Mouse (Mus musculus): ENCODE measurements around the gene Wnk2. TPM values are rescaled to one million over a fixed set of nuclear protein-coding genes. Genes with fewer than 3 reads are reported as not detected.
A peak's percentile ranks its signal among the peaks of the same experiment; 100 is the strongest.

Wnk2 gene
- polyA plus RNA-seq, 1 experiment from 2014 or later: 20.8 TPM

GRCm38 (mm10) chr13:49189970-49190870, 42.4 kb upstream of the Wnk2 start:
- Histone ChIP-seq H3K36me3 (ENCODE audit: control insufficient read depth, insufficient read depth, low read length) (no peaks in the 10 kb centered on the region), H3K4me2 (ENCODE audit: low read length) (no peak overlapping the region), H3K4me3 (ENCODE audit: low read depth, low read length) (no peak overlapping the region), H3K27ac (ENCODE audit: low read length) (no peak overlapping the region), H3K4me1 (ENCODE audit: control insufficient read depth, insufficient read depth, low read length) (peaks cover 5% of the 10 kb centered on the region; the same call in 1 of the 2 replicates), H3K9me3 (replicated peaks; ENCODE audit: control insufficient read depth, low read length, poor library complexity, severe bottlenecking) (no peaks in the 10 kb centered on the region), H3K9ac (ENCODE audit: low read depth, low read length) (no peak overlapping the region), H3K27me3 (ENCODE audit: control insufficient read depth, insufficient read depth, low read depth, low read length) (no peaks in the 10 kb centered on the region)
- WGBS: 78% methylated on average over 12 of the region's 12 CpGs
- ATAC-seq: no peak

- no peak overlapping the region for H3K4me3 ChIP-seq (ENCODE audit: low read depth, low read length)
- no peak overlapping the region for H3K4me2 ChIP-seq (ENCODE audit: low read length)
- no peak overlapping the region for H3K27ac ChIP-seq (ENCODE audit: low read length)
- WGBS: 53% methylated on average over 2 of the region's 2 CpGs
- no peak for ATAC-seq
- H3K36me3 ChIP-seq (ENCODE audit: control insufficient read depth, insufficient read depth, low read length): no peaks in the 10 kb centered on the region
- peaks cover 5% of the 10 kb centered on the region; the same call in 1 of the 2 replicates for H3K4me1 ChIP-seq (ENCODE audit: control insufficient read depth, insufficient read depth, low read length)
- no peaks in the 10 kb centered on the region for H3K27me3 ChIP-seq (ENCODE audit: control insufficient read depth, insufficient read depth, low read depth, low read length)
- no peaks in the 10 kb centered on the region for H3K9me3 ChIP-seq (replicated peaks; ENCODE audit: control insufficient read depth, low read length, poor library complexity, severe bottlenecking)
- H3K9ac ChIP-seq (ENCODE audit: low read depth, low read length): no peak overlapping the region
These were observed 41.1 kb upstream of the Wnk2 start for GRCm38 (mm10) chr13:49188966-49189360.

GRCm38 (mm10) chr13:49188219-49188965, 40.6 kb upstream of the Wnk2 start:
- peak overlapping the region; percentile 70 for H3K4me3 ChIP-seq (ENCODE audit: low read depth, low read length)
- peaks cover 5% of the 10 kb centered on the region; the same call in 1 of the 2 replicates for H3K4me1 ChIP-seq (ENCODE audit: control insufficient read depth, insufficient read depth, low read length)
- WGBS: 28% methylated on average over 15 of the region's 15 CpGs
- no peaks in the 10 kb centered on the region for H3K9me3 ChIP-seq (replicated peaks; ENCODE audit: control insufficient read depth, low read length, poor library complexity, severe bottlenecking)
- 0 out of 2 replicates have a peak overlapping the region, but pooled peaks have one; percentile 15 for H3K27ac ChIP-seq (ENCODE audit: low read length)
- peak overlapping the region; percentile 72 for H3K9ac ChIP-seq (ENCODE audit: low read depth, low read length)
- no peaks in the 10 kb centered on the region for H3K27me3 ChIP-seq (ENCODE audit: control insufficient read depth, insufficient read depth, low read depth, low read length)
- peak overlapping the region; percentile 92 for H3K4me2 ChIP-seq (ENCODE audit: low read length)
- ATAC-seq: peak; percentile 0; the same call in 1 of the 2 replicates
- H3K36me3 ChIP-seq (ENCODE audit: control insufficient read depth, insufficient read depth, low read length): no peaks in the 10 kb centered on the region

- Histone ChIP-seq H3K36me3 (ENCODE audit: control insufficient read depth, insufficient read depth, low read length) (no peaks in the 10 kb centered on the region), H3K27me3 (ENCODE audit: control insufficient read depth, insufficient read depth, low read depth, low read length) (no peaks in the 10 kb centered on the region), H3K4me1 (ENCODE audit: control insufficient read depth, insufficient read depth, low read length) (peaks cover 5% of the 10 kb centered on the region; the same call in 1 of the 2 replicates), H3K9ac (ENCODE audit: low read depth, low read length) (peak within 1 kb of the TSS; percentile 72), H3K27ac (ENCODE audit: low read length) (0 out of 2 replicates have a peak within 1 kb of the TSS, but pooled peaks have one; percentile 15), H3K9me3 (replicated peaks; ENCODE audit: control insufficient read depth, low read length, poor library complexity, severe bottlenecking) (no peaks in the 10 kb centered on the region), H3K4me3 (ENCODE audit: low read depth, low read length) (peak within 1 kb of the TSS; percentile 70), H3K4me2 (ENCODE audit: low read length) (peak within 1 kb of the TSS; percentile 92)
- under 1% methylated on average over 62 of the region's 87 CpGs for WGBS
- ATAC-seq: peak; percentile 91
These were observed 39.7 kb upstream of the Wnk2 start, which contains the start of gene Ninj1 for GRCm38 (mm10) chr13:49187288-49188218. TSS of gene Ninj1 (plus strand) at chr13:49187485.

- peaks cover 5% of the 10 kb centered on the region; the same call in 1 of the 2 replicates for H3K4me1 ChIP-seq (ENCODE audit: control insufficient read depth, insufficient read depth, low read length)
- peak overlapping the region; percentile 72 for H3K9ac ChIP-seq (ENCODE audit: low read depth, low read length)
- WGBS: 17% methylated on average over 11 of the region's 11 CpGs
- no peak overlapping the region for H3K27ac ChIP-seq (ENCODE audit: low read length)
- peak overlapping the region; percentile 70 for H3K4me3 ChIP-seq (ENCODE audit: low read depth, low read length)
- H3K27me3 ChIP-seq (ENCODE audit: control insufficient read depth, insufficient read depth, low read depth, low read length): no peaks in the 10 kb centered on the region
- peak; percentile 8; the same call in 1 of the 2 replicates for ATAC-seq
- no peaks in the 10 kb centered on the region for H3K36me3 ChIP-seq (ENCODE audit: control insufficient read depth, insufficient read depth, low read length)
- H3K9me3 ChIP-seq (replicated peaks; ENCODE audit: control insufficient read depth, low read length, poor library complexity, severe bottlenecking): no peaks in the 10 kb centered on the region
- peak overlapping the region; percentile 92 for H3K4me2 ChIP-seq (ENCODE audit: low read length)
These were observed 39.0 kb upstream of the Wnk2 start for GRCm38 (mm10) chr13:49186798-49187287.

- H3K9me3 ChIP-seq (replicated peaks; ENCODE audit: control insufficient read depth, low read length, poor library complexity, severe bottlenecking): no peaks in the 10 kb centered on the region
- peaks cover 5% of the 10 kb centered on the region; the same call in 1 of the 2 replicates for H3K4me1 ChIP-seq (ENCODE audit: control insufficient read depth, insufficient read depth, low read length)
- H3K9ac ChIP-seq (ENCODE audit: low read depth, low read length): no peak overlapping the region
- 62% methylated on average over 5 of the region's 5 CpGs for WGBS
- H3K27me3 ChIP-seq (ENCODE audit: control insufficient read depth, insufficient read depth, low read depth, low read length): no peaks in the 10 kb centered on the region
- H3K4me3 ChIP-seq (ENCODE audit: low read depth, low read length): no peak overlapping the region
- H3K4me2 ChIP-seq (ENCODE audit: low read length): no peak overlapping the region
- no peak overlapping the region for H3K27ac ChIP-seq (ENCODE audit: low read length)
- H3K36me3 ChIP-seq (ENCODE audit: control insufficient read depth, insufficient read depth, low read length): no peaks in the 10 kb centered on the region
- no peak for ATAC-seq
These were observed 35.8 kb upstream of the Wnk2 start for GRCm38 (mm10) chr13:49183646-49184045.

- no peak overlapping the region for H3K27ac ChIP-seq (ENCODE audit: low read length)
- peaks cover 5% of the 10 kb centered on the region; the same call in 1 of the 2 replicates for H3K4me1 ChIP-seq (ENCODE audit: control insufficient read depth, insufficient read depth, low read length)
- H3K4me2 ChIP-seq (ENCODE audit: low read length): no peak overlapping the region
- no peaks in the 10 kb centered on the region for H3K27me3 ChIP-seq (ENCODE audit: control insufficient read depth, insufficient read depth, low read depth, low read length)
- H3K9ac ChIP-seq (ENCODE audit: low read depth, low read length): no peak overlapping the region
- H3K36me3 ChIP-seq (ENCODE audit: control insufficient read depth, insufficient read depth, low read length): no peaks in the 10 kb centered on the region
- ATAC-seq: no peak
- no peaks in the 10 kb centered on the region for H3K9me3 ChIP-seq (replicated peaks; ENCODE audit: control insufficient read depth, low read length, poor library complexity, severe bottlenecking)
- H3K4me3 ChIP-seq (ENCODE audit: low read depth, low read length): no peak overlapping the region
- 41% methylated on average over 5 of the region's 5 CpGs for WGBS
These were observed 35.3 kb upstream of the Wnk2 start for GRCm38 (mm10) chr13:49183161-49183560.

- no peaks in the 10 kb centered on the region; the same call in 1 of the 2 replicates for H3K4me1 ChIP-seq (ENCODE audit: control insufficient read depth, insufficient read depth, low read length)
- H3K9me3 ChIP-seq (replicated peaks; ENCODE audit: control insufficient read depth, low read length, poor library complexity, severe bottlenecking): no peaks in the 10 kb centered on the region
- no peak for ATAC-seq
- H3K4me2 ChIP-seq (ENCODE audit: low read length): no peak overlapping the region
- 82% methylated on average over 3 of the region's 3 CpGs for WGBS
- H3K36me3 ChIP-seq (ENCODE audit: control insufficient read depth, insufficient read depth, low read length): no peaks in the 10 kb centered on the region
- no peak overlapping the region for H3K4me3 ChIP-seq (ENCODE audit: low read depth, low read length)
- no peak overlapping the region for H3K9ac ChIP-seq (ENCODE audit: low read depth, low read length)
- H3K27ac ChIP-seq (ENCODE audit: low read length): no peak overlapping the region
- H3K27me3 ChIP-seq (ENCODE audit: control insufficient read depth, insufficient read depth, low read depth, low read length): no peaks in the 10 kb centered on the region
These were observed 33.7 kb upstream of the Wnk2 start for GRCm38 (mm10) chr13:49181411-49181984.

Data from midbrain, embryonic 16.5 days (tissue).